Mouse (Mus musculus): Measurements from ENCODE around the gene Sh3gl2.

Gene Sh3gl2

GRCm38 (mm10) chr4:85205071-85205635 is at the start of gene Sh3gl2:
Gene Sh3gl2 (plus strand): TSS chr4:85205126.
- DNase-seq, result peak; percentile 87

- no peak for DNase-seq
Measured at GRCm38 (mm10) chr4:85161156-85161555, 43.8 kb upstream of the Sh3gl2 start.

- DNase-seq, result peak; percentile 60
Measured at GRCm38 (mm10) chr4:85162468-85163312, 42.2 kb upstream of the Sh3gl2 start.

GRCm38 (mm10) chr4:85163313-85163615 is 41.7 kb upstream of the Sh3gl2 start:
- no peak for DNase-seq

- no peak for DNase-seq
Measured at GRCm38 (mm10) chr4:85168001-85168400, 36.9 kb upstream of the Sh3gl2 start.

GRCm38 (mm10) chr4:85175466-85175865 is 29.5 kb upstream of the Sh3gl2 start:
- peak; percentile 29 for DNase-seq

GRCm38 (mm10) chr4:85178394-85179051 is 26.4 kb upstream of the Sh3gl2 start:
- DNase-seq, result no peak

- DNase-seq, result no peak
Measured at GRCm38 (mm10) chr4:85186011-85186410, 18.9 kb upstream of the Sh3gl2 start.

- no peak for DNase-seq
Measured at GRCm38 (mm10) chr4:85196201-85196600, 8.7 kb upstream of the Sh3gl2 start.

- no peak for DNase-seq
Measured at GRCm38 (mm10) chr4:85198431-85198830, 6.5 kb upstream of the Sh3gl2 start.

- DNase-seq, result no peak
Measured at GRCm38 (mm10) chr4:85202582-85202981, 2.3 kb upstream of the Sh3gl2 start.

GRCm38 (mm10) chr4:85205636-85206211 is 798 bp downstream of the Sh3gl2 start:
- peak; percentile 68 for DNase-seq

GRCm38 (mm10) chr4:85206675-85207400 is 1.9 kb downstream of the Sh3gl2 start:
- DNase-seq, result no peak

- DNase-seq, result no peak
Measured at GRCm38 (mm10) chr4:85207515-85207914, 2.6 kb downstream of the Sh3gl2 start.

GRCm38 (mm10) chr4:85208531-85208930 is 3.6 kb downstream of the Sh3gl2 start:
- no peak for DNase-seq

GRCm38 (mm10) chr4:85210953-85211352 is 6.0 kb downstream of the Sh3gl2 start:
- DNase-seq, result no peak

GRCm38 (mm10) chr4:85217003-85217402 is 12.1 kb downstream of the Sh3gl2 start:
- no peak for DNase-seq

- no peak for DNase-seq
Measured at GRCm38 (mm10) chr4:85222716-85223115, 17.8 kb downstream of the Sh3gl2 start.

- peak; percentile 29 for DNase-seq
Measured at GRCm38 (mm10) chr4:85226731-85227130, 21.8 kb downstream of the Sh3gl2 start.

GRCm38 (mm10) chr4:85227664-85228588 is 23.0 kb downstream of the Sh3gl2 start:
- no peak for DNase-seq

GRCm38 (mm10) chr4:85228589-85228948 is 23.6 kb downstream of the Sh3gl2 start:
- DNase-seq, result no peak
